Mouse (Mus musculus) cerebellum, adult 11-12 months (tissue): ENCODE measurements at regions not wholly inside any gene's neighbourhood (a gene's known extent, or its start where the extent isn't known, plus 50 kb on each side); places are given as distances from the start of the nearest gene placed in this dataset.

Experiments used
- DNase-seq: peaks from one replicate; pipeline ENCODE4 v3.0.0; 2022

DNA sequence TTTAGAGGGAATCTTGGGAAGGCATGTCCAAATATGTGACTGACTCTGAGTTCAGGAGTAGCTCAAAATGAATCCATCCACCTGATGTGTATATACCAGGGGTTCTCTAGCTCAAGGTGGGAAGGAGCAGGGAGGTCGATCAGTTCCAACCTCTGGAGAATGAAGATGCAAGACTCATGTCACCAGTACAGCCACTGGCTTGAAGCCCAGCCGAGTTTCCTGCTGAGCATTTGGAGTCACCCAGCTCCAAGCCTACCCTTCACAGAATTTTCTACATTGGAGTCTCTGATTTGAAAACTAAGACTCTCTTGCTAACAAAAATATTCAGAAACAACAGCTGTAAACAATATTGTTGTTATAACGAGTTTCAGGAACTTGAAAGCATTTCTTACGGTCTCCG, 134.6 kb upstream of the Arglu1 start:
- no peak for DNase-seq

DNA sequence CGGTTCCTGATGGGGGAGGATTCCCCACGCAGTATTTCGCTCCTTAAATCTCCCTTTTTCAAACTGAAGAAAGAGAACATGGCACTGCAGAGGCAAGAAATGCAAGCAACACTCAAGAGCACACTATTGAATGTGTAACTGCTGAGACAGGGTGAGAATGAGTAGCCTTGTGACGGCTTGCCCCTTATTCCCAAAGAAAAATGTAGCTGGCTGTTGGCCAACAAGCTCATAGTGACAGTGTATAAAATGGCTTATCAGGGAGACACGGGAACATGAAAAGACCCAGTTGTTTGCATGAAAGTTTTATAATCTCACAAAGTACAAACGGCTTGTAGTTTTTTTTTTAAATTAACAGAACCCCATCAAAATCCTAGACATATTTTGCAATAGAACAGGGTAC, 130.8 kb upstream of the Arglu1 start:
- no peak for DNase-seq

DNA sequence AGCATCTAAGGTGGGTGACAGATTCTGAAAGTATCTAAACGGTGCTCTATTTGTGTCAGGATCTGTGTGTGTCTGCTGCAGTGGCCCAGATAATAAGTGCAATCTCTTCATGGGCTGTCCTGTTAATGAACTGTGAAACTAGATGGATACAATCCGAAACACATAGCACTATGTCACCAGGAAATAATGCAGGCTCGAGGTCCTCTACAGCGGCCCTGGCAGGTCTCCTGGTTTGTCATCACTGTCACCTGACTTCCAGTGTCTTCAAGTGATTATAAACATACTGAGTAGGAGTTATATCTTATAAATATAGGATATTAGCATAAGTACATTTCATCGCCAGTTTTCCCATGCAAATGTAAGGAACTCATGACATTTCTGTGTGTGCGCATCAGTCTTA, 130.3 kb upstream of the Arglu1 start:
- DNase-seq: no peak

DNA sequence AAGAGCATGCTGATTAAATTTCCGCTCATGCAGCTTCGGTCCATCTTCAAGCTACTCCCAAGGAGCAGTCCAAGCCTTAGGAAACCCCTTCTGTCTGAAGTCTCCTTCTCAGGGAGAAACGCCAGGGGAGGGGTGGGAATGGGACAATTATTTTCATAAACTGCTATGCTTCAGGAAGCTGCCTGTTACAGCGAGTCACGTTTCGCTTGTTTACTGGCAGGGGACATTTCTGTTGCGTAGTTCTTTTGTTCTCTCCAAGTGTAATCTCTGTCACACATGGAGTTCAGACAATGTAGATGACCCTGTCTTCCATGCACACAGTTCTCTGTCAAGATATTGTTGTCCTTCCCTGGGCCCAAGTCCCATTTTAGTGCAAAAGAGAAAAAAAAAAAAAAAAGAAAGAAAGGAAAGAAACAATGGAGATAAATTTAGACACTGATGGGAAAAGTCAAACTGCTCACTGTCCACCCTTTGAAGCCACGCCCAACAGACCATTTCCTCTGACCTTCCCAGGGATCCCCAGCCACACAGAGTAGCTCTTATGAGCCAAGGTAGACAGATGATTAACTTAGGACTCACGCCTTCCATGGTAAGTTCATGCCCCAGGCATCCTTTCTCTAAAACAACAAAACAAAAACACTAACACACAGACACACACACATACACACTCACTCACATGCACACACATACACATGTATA, 129.1 kb upstream of the Arglu1 start:
- no peak for DNase-seq

DNA sequence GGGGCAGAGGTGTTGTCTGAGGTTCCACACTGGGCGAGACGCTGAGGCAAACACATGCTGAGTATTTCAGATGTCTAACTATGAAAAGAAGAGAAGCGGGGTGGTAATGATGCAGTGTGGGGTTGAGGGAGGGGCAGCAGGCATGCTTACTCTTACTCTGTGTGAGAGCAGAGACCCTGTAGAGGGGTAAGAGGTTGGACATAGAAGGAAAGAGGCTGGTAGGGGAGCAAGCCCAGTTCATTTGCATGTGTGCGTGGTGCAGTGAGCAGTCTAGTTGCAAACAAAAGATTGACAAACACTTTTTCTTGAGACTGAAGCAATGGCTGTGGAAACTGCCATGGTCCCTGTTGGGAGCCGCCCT, 122.5 kb upstream of the Arglu1 start:
- no peak for DNase-seq

DNA sequence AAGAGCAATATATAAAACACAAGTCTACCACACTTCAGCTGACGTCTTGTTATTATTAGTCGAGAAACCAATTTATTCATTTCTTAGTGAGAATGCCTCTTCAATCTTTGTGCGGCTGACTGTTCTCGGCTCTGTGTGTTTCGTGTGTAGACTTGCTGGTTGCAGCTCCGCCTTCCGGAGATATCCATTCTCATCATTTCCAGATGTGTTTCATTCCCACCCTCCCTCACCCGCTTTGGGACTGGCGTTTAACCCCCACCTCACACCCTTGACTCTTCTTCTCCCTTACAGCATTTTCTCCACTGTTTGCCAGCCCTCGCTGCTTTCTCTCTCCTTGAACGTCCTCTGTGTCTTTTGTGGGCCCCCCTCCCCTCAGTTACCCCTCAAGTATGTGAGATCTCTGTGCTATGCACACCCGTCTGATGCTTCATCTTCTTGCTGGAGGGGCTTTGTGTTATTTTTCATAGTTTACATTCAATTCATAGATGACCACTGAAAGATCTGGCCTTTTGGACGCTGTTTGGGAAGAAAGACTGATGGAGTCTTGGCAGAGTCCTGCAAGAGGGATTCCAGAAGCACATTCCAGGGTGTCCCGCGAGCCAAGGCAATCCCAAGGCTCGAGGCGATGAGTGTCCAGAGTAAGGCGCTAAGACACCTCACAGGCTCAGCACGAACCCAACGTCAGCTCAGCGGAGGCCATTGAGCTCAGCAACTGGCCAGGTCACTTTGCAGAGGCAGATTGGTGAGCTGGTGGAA, 121.9 kb upstream of the Arglu1 start:
- DNase-seq: no peak

DNA sequence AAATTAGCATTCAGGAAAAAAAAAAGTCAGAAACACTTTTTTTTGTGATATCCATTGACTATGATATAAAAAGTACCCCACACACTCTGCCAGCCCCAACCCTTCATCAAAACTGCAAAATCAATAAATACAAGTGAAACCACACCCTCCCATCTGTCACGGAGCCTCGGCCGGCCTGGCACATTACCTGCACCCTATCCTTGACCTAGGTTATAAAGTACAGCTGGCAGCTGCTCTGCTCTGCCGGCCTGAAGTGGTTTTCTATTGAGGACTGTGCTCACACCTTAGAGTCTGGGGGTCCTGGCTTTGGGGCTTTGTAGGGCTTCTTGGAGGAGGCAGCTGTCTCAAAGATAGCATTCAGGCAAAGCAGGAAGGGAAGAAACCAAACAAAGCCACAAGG, 120.6 kb upstream of the Arglu1 start:
- no peak for DNase-seq

DNA sequence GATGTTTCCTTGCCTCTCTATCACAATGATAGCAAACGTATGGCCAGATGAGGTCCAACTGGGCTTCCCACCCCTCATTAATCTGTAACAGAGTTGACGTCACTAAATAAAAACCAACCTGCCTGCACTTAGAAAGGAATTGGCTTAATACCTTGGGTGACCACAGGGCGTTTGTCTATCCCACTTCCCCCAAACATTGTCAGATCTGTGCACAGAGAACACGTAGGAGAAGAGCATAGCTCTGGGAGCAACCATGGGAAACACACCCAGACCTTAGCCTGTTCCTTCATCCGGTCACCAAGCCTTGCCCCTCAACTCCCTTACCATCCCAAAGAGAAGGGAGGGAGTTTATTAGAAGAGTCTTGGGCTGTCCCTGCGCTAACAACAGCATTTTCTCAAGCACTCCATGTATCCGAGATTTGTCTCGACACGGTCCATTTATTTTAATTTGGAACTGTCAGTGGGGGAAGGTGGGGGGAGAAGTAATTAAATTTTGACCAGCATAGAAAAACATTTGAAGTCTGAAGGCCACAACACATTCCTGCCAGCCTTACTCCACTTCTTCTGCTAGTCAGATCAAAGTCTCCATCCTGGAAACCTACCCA, 119.6 kb upstream of the Arglu1 start:
- DNase-seq: no peak

DNA sequence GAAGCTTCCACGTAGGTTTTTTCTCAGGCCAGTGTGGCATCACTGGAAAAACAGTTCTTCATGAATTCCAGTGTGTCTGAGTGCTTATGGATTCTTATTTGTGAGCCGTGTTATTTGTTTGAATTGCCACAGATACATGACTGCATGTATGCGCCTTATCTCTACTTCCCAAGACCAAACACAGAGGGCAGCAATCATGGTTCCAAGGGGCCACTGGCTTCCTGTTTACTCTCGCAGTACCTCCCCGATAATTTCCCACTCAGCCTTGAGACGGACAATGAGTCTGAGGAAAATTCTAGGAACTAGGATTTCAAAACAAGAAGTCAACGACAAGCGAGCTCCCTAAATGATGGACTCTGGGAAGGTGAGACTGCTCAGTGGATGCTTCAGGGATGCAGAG, 119.0 kb upstream of the Arglu1 start:
- DNase-seq: no peak

DNA sequence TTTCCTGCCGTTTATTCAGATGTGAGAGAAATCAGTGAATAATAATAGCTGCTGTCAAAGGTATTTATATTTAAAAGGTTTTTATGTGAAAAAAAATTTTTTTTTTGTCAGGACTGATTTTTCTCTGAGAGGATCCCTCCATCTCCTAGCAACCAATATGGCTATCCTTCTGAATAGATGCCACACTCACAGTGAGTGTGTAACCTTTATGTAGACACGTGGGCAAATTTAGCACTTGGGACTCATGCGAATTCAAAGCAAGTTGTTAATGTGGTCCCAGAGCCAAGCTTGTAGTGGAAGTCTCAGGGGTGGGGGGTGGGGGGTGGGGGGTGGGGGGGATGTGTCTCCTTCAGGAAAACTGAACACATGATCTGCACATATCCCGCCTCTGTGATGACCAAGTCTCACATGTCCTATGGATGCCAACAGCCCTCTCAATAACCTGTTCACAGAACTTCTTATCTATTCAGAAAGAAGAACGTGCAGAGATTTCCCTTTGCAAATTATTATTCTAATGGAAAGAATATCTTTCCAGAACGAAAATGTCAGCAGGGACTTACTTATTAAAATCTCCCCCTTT, 112.5 kb upstream of the Arglu1 start:
- no peak for DNase-seq

DNA sequence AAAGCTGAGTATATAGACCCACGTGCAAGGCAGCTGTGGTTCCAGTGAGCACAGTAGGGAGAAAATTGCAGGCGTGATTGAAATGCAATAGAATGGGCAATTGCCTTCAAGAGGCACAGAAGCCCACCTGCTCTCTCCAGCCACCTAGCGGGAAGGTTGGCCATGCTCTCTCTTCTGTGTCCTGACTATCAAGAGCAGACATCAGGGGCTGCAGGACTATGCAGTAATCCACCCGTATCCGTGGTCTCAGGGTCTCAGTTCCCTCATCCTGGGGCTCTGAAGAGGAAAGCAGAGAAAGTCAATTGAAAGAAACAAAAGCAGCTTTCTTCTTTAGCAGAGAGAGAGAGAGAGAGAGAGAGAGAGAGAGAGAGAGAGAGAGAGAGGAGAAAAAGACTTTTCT, 112.0 kb upstream of the Arglu1 start:
- no peak for DNase-seq

DNA sequence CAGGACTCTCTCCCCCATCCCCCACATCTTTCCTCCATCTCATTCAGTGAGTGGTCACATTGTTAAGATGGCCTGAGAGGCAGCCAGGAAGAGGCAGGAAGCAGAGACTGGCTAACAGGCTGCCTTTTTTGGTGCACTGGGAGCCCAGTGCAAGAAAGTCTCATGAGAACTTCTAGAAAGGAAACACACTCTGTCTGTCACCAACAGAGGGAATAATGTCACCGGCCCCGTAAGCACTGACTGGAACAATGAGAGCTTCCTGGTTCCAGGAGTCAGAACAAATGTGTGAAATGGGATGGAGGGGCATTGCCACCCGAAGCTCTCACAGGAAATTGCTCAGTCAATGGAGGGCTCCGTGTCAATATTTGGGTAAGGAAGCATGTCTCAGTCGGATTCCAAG, 111.3 kb upstream of the Arglu1 start:
- no peak for DNase-seq

DNA sequence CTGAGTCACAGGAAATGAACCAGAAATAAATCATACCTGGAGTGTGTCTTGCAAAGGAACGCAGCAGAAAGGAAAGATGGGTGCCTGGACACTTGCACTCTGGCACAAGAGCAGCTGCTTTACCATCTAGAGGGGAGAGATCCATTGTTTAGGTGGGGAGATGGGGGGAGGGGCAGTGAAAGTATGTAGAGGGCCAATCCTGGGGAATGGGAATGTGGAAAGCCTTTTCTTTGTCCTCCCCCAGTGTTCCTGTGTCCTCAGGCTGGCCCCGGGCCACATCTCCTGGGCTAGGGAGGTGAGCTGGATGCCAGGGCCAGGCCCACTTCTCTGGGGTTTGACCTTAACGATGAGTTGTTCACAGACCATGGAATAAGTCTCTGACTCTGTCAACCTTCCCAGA, 107.2 kb upstream of the Arglu1 start:
- no peak for DNase-seq

DNA sequence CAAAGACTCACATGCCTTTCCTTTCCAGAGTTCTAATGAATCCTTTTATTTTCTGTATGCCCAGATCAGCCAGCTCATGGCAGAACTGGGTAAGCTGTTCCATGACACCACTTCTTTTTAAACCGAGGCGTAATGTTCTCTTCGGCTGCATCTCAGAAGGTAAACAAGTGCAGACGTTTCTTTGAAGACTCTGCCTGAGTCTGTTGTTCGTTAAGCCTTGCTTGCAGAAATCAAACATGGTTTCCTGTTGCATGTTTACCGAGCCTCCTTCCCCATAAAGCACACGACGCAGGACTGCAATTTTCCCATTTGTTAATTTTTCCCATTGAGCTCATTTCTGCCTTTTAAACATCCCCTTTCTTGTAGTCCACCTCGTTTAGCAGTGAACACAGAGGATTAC, 106.6 kb upstream of the Arglu1 start:
- no peak for DNase-seq

DNA sequence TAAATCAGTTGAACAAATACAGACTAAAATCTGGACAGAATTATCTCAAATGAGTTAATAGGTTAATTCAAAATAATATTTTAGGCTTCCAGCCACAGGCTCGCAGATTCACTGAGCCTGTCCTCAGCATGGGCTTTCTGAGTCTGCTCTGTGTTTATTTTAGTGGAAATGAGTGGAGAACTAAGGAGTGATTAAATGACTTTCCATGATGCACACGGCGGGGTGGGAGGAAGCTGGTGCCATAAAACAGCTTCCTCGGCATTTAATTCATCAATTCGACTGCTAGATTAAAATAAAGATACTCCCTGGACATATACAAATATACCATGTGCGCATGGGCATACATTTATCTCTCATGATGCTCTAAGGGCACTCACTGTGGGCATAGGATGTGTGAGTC, 104.4 kb upstream of the Arglu1 start:
- no peak for DNase-seq

DNA sequence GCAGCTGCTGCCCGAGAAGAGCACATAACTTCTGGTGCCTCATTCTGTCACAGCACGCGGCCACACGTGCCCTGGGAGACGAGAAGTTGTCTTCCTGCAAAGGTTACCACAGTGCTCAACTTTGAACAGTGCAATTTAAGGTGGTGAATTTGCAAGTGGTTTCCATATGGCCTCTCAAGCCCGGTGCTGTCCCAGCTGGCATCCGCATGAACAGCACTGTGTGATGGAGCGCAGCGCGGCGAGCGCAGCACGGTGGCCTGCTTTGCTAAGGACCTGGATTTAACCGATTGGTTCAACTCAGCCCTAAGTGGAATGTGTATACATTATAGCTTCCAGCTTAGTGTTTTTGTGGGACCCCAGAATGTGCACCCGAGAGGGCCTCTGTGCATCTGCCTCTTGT, 89.6 kb upstream of the Arglu1 start:
- no peak for DNase-seq

DNA sequence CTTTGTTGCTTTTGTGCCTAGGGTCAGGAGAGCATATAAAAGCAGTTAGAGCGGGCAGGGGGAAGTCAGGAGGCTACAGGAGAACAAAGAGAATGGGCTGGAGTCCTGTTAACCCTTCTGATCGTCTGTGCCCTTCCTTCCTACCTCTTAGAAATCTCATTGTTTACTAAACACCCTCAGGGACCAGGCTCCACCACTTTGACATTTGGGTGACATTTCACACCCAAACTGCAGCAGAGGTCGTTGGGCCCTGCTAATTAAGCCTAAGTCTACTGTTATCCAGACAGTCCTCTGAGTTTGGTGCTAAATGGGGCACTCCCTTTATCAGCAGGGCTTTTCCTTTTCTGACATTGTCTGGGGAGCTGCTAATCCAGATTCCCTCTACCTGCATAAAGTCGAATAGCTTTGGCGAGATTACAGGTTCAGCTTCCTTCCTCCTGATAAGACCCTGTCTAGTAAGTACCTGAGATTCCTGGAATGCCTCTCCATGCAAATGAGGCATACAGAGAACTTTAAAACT, 84.2 kb upstream of the Arglu1 start:
- no peak for DNase-seq

DNA sequence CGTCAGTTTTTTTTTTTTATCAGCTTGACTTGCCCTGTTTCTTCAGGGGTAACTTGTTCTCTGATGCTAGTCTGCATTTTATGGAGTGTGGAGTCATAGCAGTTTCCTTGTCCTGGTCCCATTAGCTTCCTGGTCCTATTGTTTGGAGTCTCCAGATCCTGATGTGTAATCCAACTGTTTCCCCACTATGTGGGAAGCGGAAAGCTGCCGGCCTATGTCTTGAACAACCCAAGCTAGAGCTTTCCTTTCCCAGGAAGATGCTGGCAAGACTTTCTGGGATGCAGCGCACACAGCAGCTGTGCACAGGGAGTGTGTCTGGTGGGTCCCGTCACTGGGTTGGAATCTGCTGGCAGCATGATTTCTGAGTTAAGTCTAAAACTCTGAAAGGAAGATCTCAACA, 82.1 kb upstream of the Arglu1 start:
- no peak for DNase-seq

DNA sequence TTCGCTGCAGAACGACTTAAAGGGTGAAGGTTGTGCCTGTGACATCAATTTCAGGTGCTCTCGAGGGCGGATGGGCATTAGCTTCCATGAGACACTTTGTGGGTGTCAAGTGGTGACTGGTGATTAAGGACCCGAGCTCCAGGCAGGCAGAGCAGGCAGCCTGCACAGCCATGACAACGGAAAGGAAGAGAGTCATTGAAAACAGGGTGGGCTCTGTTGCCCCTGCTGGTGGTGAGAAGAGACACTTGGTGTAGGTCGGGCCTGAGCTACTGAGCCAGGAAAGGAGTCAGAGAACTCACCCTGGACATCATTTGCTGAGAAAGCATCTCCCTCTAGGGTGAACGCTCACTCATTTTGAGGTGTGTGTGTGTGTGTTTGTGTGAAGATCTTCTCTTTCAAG, 80.1 kb upstream of the Arglu1 start:
- no peak for DNase-seq

DNA sequence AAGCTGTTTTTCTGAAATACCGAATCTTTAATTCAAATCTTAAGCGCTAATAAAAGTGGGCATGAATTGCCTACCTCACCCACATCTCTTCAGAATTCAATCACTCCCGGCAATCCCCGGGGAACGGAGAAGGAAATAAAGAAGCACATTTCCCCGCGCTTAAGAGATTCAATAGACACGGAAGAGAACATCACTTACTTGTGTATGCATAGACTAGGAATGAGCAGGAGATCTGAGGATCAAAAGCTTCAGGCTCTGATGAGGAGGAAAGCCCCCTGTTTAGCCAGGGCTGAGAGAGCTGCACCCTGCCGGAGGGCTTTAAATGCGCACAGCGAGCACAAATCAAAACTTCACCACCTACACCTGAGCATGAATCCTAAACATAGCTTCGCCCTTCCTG, 72.0 kb upstream of the Arglu1 start:
- no peak for DNase-seq

DNA sequence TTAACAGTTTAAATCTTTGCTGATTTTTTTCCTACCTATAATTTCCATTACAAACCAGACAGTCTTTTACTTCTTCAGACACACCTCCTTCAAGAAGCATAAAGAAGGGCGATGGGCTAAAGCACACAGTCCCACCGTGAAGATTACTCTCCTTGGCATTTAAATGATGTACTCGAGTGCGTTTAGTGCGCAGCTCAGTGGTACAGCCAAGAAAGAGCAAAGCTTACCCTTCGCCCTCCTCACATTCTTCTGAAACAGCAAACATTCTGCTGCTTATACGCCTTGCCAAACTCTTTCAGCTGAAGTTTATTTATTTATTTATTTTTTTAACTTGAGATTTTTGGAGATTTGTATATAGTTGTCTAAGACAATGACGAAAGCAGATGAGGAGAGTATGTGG, 68.0 kb upstream of the Arglu1 start:
- no peak for DNase-seq

DNA sequence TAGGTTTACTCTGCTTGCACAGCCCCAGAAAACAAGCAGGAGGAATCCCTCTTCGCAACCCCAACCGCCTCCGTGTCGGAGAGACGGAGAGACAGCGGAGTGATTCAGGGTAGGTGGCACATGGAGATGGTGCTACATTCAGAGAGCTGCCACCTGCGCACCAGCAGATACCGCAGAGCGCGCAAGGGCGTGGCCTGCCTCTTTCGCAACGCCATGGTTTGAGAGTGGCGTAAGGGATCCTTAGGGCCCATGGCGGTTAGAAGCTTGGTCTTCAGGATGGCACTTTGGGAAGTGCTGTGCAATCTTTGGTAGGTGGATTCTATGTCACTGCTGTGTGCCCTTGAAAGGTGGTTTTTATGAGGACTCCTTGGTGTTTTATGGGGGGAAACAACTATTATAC, 60.9 kb upstream of the Arglu1 start:
- no peak for DNase-seq

DNA sequence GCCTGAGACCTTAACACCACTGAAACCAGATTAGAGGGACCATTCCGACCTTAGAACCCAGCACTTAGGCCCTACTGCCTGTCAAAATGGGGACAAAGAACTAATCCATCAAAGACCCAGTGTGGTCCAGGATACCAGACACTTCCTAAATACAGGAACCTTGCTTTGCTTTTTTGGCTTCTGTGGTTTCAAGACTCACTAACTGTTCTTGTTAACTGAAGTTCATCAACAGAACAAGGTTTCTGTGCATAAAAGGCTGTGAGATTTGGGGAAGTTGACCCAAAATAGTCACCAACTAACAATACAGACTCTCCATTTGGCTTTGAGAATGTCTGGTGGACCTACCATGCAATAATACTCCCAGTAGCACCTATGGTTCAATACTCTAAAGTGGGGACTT, 56.4 kb upstream of the Arglu1 start:
- no peak for DNase-seq
